Mouse (Mus musculus) bone marrow macrophage, adult 2 months (primary cell): ENCODE measurements around the gene 1700029P11Rik.

Experiments used
- CTCF ChIP-seq: IDR thresholded peaks from 2 replicates; pipeline ENCODE4 v1.5.1; 2012; ENCODE audit warnings: low read depth, mild to moderate bottlenecking, low read length, moderate library complexity
- POLR2A ChIP-seq: IDR thresholded peaks from 2 replicates; pipeline ENCODE4 v1.6.1; 2012; ENCODE audit warnings: mild to moderate bottlenecking, low read depth, low read length, borderline replicate concordance

DNA sequence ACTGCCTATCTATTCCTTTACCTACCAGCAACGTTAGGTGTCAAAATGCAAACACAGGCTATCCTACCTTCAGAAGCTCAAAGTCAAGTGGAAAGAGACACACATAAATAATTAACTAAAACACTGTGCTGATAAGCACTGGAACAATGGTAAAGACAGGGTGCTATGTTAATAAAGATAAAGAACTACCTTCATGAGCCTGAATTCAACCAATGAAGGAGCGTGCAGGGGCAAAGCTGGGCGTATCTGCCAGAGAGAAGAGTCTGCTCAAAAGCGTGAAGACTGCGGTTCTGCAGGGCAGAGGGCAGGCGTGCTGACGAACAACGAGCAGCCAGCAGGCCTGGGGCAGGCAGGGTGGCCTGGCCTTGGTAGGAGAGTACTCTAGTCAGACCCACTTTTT is 23.9 kb downstream of the 1700029P11Rik start:
- no peak for TF ChIP-seq CTCF
- TF ChIP-seq POLR2A = no peak
